In the genomic region with DNA sequence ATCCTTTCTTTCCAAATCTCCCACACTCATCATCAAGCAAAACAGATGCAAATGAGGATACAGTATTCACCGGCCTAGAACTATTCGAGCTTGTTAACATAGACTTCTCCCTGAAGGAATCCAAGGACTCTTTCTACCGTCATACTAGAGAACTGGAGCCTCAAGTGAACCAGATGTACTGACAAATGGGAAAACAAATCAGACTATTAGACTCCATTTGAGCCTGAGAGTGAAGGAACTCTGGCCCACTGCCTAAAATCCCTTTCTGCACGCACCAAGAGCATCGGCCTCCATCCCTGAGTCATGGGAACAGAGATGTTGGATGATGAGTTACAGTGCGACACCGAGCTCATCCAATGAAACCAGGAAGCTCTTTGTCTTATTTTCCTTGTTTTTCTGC, we compare ENCODE assay signal across 15 mouse cellular contexts.
DNase-seq lines count a peak whose midpoint lies in the region; ATAC-seq lines count a peak whose summit lies in the region.
"Had no signal": no experiment of that assay in that cellular context is flagged by ENCODE, and none has a peak within 500 bp of the region (broad histone marks: within the 10 kb centered on the region; RNA-seq: fewer than 3 reads in every experiment).

No protein-coding gene starts in this region.

- H3K27ac ChIP-seq in forebrain, embryonic 15.5 days (replicated peaks) = no peak overlapping the region; the same call in 1 of the 2 replicates
- H3K27ac ChIP-seq in forebrain, embryonic 13.5 days = no peak overlapping the region
- no peak overlapping the region for H3K27ac ChIP-seq in heart, embryonic 11.5 days (ENCODE audit: low read depth, low read length)
- H3K27ac ChIP-seq: hindbrain, postnatal 0 days; kidney, postnatal 0 days; limb, embryonic 12.5 days; macrophage; midbrain, embryonic 13.5 days had no signal

- H3K36me3 ChIP-seq in forebrain, embryonic 15.5 days = no peaks in the 10 kb centered on the region
- no peaks in the 10 kb centered on the region for H3K36me3 ChIP-seq in forebrain, embryonic 13.5 days (ENCODE audit: poor library complexity, severe bottlenecking)
- no peaks in the 10 kb centered on the region for H3K36me3 ChIP-seq in heart, embryonic 11.5 days (ENCODE audit: control insufficient read depth, insufficient read depth, low read length)
- H3K36me3 ChIP-seq: limb, embryonic 12.5 days; midbrain, embryonic 13.5 days had no signal

- peaks cover 11% of the 10 kb centered on the region for H3K4me1 ChIP-seq in forebrain, embryonic 15.5 days
- H3K4me1 ChIP-seq in forebrain, embryonic 13.5 days = peaks cover 9% of the 10 kb centered on the region
- H3K4me1 ChIP-seq in heart, embryonic 11.5 days (ENCODE audit: control insufficient read depth, insufficient read depth, low read length) = no peaks in the 10 kb centered on the region
- H3K4me1 ChIP-seq: limb, embryonic 12.5 days; midbrain, embryonic 13.5 days had no signal

- H3K27me3 ChIP-seq in forebrain, embryonic 15.5 days = no peaks in the 10 kb centered on the region
- H3K27me3 ChIP-seq in forebrain, embryonic 13.5 days = no peaks in the 10 kb centered on the region
- no peaks in the 10 kb centered on the region for H3K27me3 ChIP-seq in heart, embryonic 11.5 days (ENCODE audit: control insufficient read depth, insufficient read depth, low read length)
- H3K27me3 ChIP-seq: limb, embryonic 12.5 days; midbrain, embryonic 13.5 days had no signal

- no peak overlapping the region for H3K4me2 ChIP-seq in forebrain, embryonic 15.5 days (replicated peaks)
- no peak overlapping the region for H3K4me2 ChIP-seq in forebrain, embryonic 13.5 days
- H3K4me2 ChIP-seq in heart, embryonic 11.5 days = no peak overlapping the region
- H3K4me2 ChIP-seq: limb, embryonic 12.5 days; midbrain, embryonic 13.5 days had no signal

- WGBS in forebrain, embryonic 15.5 days = 44% methylated on average over 7 of the region's 7 CpGs
- 67% methylated on average over 7 of the region's 7 CpGs for WGBS in forebrain, embryonic 13.5 days
- 77% methylated on average over 7 of the region's 7 CpGs for WGBS in heart, embryonic 11.5 days (ENCODE audit: insufficient replicate concordance)

- intact Hi-C loops in heart, postnatal 14 days (cut with DNase I) = no loop called here

- 0 out of 2 replicates have a peak, but pooled peaks have one; percentile 36 for ATAC-seq in forebrain, embryonic 15.5 days (replicated peaks)
- no peak for ATAC-seq in forebrain, embryonic 13.5 days
- no peak for ATAC-seq in heart, embryonic 11.5 days (replicated peaks; ENCODE audit: insufficient number of reproducible peaks, low FRiP score, low TSS enrichment)
- ATAC-seq: hindbrain, postnatal 0 days; midbrain, embryonic 13.5 days had no signal

- no peak overlapping the region for H3K4me3 ChIP-seq in forebrain, embryonic 15.5 days
- H3K4me3 ChIP-seq in forebrain, embryonic 13.5 days = no peak overlapping the region
- H3K4me3 ChIP-seq in heart, embryonic 11.5 days (ENCODE audit: low read depth, low read length) = no peak overlapping the region
- H3K4me3 ChIP-seq: limb, embryonic 12.5 days; midbrain, embryonic 13.5 days had no signal

- DNase-seq in heart, postnatal 14 days = peak; percentile 9 to 16
- DNase-seq in right cerebral cortex, adult 18-20 months = peak; percentile 17
- no peak for DNase-seq in right cerebral cortex, postnatal 4 days
- DNase-seq in lung, postnatal 36 days = peak; percentile 11
- no peak for DNase-seq in kidney, adult 18-20 months
- DNase-seq: adrenal gland, postnatal 10 days; thymus, postnatal 25 days had no signal

- H3K9ac ChIP-seq in forebrain, embryonic 15.5 days (replicated peaks) = no peak overlapping the region
- H3K9ac ChIP-seq in forebrain, embryonic 13.5 days = no peak overlapping the region
- H3K9ac ChIP-seq in heart, embryonic 11.5 days (ENCODE audit: low read depth, low read length) = no peak overlapping the region
- H3K9ac ChIP-seq: limb, embryonic 12.5 days; midbrain, embryonic 13.5 days had no signal

- no peaks in the 10 kb centered on the region for H3K9me3 ChIP-seq in forebrain, embryonic 15.5 days
- no peaks in the 10 kb centered on the region for H3K9me3 ChIP-seq in forebrain, embryonic 13.5 days (replicated peaks)
- H3K9me3 ChIP-seq in heart, embryonic 11.5 days (replicated peaks; ENCODE audit: control insufficient read depth, low read length) = no peaks in the 10 kb centered on the region
- H3K9me3 ChIP-seq: limb, embryonic 12.5 days; midbrain, embryonic 13.5 days had no signal

Comparison
In these comparisons a context has a peak if more than half of its experiments do, and no peak if none do; other contexts are left out.
1. DNase-seq: peak in heart, postnatal 14 days (2 of 2), right cerebral cortex, adult 18-20 months (single experiment) and lung, postnatal 36 days (single experiment); none in right cerebral cortex, postnatal 4 days (single experiment) and kidney, adult 18-20 months (single experiment).